ENCODE assay signal across 20 mouse cellular contexts in the genomic region with DNA sequence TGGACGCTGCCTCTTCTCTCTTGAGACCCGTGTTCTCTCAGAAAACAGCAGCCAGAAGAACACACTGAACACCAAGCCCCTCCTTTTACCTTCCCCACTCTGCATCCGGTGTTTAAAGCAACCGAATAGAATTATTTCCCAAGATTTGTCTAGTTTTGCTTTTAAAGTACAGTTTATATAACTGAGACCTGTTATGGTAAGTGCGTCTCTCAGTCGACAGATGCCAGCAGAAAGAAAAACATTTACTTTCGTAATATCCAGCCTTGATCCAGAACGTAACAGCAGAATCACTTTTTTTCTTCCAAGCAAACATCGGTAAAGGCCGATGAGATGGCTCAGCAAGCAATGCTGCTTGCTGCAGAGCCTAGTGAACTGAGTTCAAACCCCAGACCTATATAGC. TPM values are rescaled to one million over a fixed set of nuclear protein-coding genes. Genes with fewer than 3 reads are reported as not detected.
DNase-seq lines count a peak whose midpoint lies in the region; ATAC-seq and TF ChIP-seq lines count a peak whose summit lies in the region.
"Had no signal": no experiment of that assay in that cellular context is flagged by ENCODE, and none has a peak within 500 bp of the region (broad histone marks: within the 10 kb centered on the region; RNA-seq: fewer than 3 reads in every experiment).

No protein-coding gene starts in this region.

- WGBS in lung, embryonic 14.5 days = 43% methylated on average over 10 of the region's 10 CpGs
- 49% methylated on average over 10 of the region's 10 CpGs for WGBS in stomach, embryonic 16.5 days

- no peak for ATAC-seq in lung, embryonic 14.5 days (ENCODE audit: insufficient read depth)
- no peak for ATAC-seq in stomach, embryonic 16.5 days (ENCODE audit: insufficient read depth, low FRiP score)
- ATAC-seq: forebrain, embryonic 16.5 days; midbrain, embryonic 15.5 days had no signal

- no peak overlapping the region for H3K9ac ChIP-seq in lung, embryonic 14.5 days
- peak overlapping the region; percentile 17; the same call in 1 of the 2 replicates for H3K9ac ChIP-seq in stomach, embryonic 16.5 days (ENCODE audit: low read length)
- H3K9ac ChIP-seq: liver, embryonic 13.5 days; midbrain, embryonic 15.5 days had no signal

- 0 out of 2 replicates have a peak, but pooled peaks cover 13% of the 10 kb centered on the region for H3K36me3 ChIP-seq in lung, embryonic 14.5 days (ENCODE audit: insufficient read depth)
- no peaks in the 10 kb centered on the region for H3K36me3 ChIP-seq in stomach, embryonic 16.5 days (ENCODE audit: control insufficient read depth, insufficient read depth, low read length)
- H3K36me3 ChIP-seq: hindbrain, embryonic 10.5 days; midbrain, embryonic 15.5 days had no signal

- DNase-seq in gastrocnemius, adult 2 months = no peak
- DNase-seq in gastrocnemius, postnatal 36 days = no peak
- DNase-seq in lung, embryonic 14.5 days = no peak
- DNase-seq in lung, postnatal 10 days = no peak
- DNase-seq in fibroblast of lung, adult 2 months (ENCODE audit: low read depth) = peak; percentile 53
- no peak for DNase-seq in thymus, adult 18-20 months
- no peak for DNase-seq in yolk sac, embryonic 10.5 days (ENCODE audit: low spot score)
- DNase-seq: adrenal gland, adult 2 months; cerebellum, adult 11-12 months; cerebellum, postnatal 36 days; kidney, postnatal 14 days; liver, embryonic 13.5 days; retina, postnatal 1 day; thymus, postnatal 25 days had no signal

- intact Hi-C loops in gastrocnemius, adult 2 months (cut with DNase I) = no loop called here
- intact Hi-C loops in gastrocnemius, postnatal 36 days (cut with DNase I) = no loop called here

- no peak overlapping the region for H3K4me2 ChIP-seq in lung, embryonic 14.5 days
- no peak overlapping the region for H3K4me2 ChIP-seq in stomach, embryonic 16.5 days (ENCODE audit: low read depth, low read length)
- H3K4me2 ChIP-seq: liver, embryonic 13.5 days; midbrain, embryonic 15.5 days had no signal

- no peaks in the 10 kb centered on the region for H3K9me3 ChIP-seq in lung, embryonic 14.5 days (ENCODE audit: low read depth, low read length)
- no peaks in the 10 kb centered on the region for H3K9me3 ChIP-seq in stomach, embryonic 16.5 days (replicated peaks; ENCODE audit: control insufficient read depth, low read length)
- H3K9me3 ChIP-seq: hindbrain, embryonic 10.5 days; liver, embryonic 13.5 days; megakaryocyte, embryonic 14.5 days; midbrain, embryonic 15.5 days had no signal

- H3K27ac ChIP-seq in gastrocnemius, adult 2 months = peak overlapping the region; percentile 63
- 0 out of 2 replicates have a peak overlapping the region, but pooled peaks have one; percentile 6 for H3K27ac ChIP-seq in lung, embryonic 14.5 days (ENCODE audit: low read depth)
- peak overlapping the region; percentile 32; the same call in 1 of the 2 replicates for H3K27ac ChIP-seq in stomach, embryonic 16.5 days (ENCODE audit: low read length)
- H3K27ac ChIP-seq: hindbrain, embryonic 10.5 days; liver, embryonic 13.5 days; midbrain, embryonic 15.5 days had no signal

- no peaks in the 10 kb centered on the region for H3K27me3 ChIP-seq in lung, embryonic 14.5 days (ENCODE audit: insufficient read depth, low read length)
- H3K27me3 ChIP-seq in stomach, embryonic 16.5 days (ENCODE audit: control insufficient read depth, insufficient read depth, low read length) = no peaks in the 10 kb centered on the region
- H3K27me3 ChIP-seq: liver, embryonic 13.5 days; megakaryocyte, embryonic 14.5 days; midbrain, embryonic 15.5 days had no signal

- H3K4me1 ChIP-seq in lung, embryonic 14.5 days (ENCODE audit: insufficient read depth) = peaks cover 15% of the 10 kb centered on the region
- peaks cover 34% of the 10 kb centered on the region for H3K4me1 ChIP-seq in stomach, embryonic 16.5 days (ENCODE audit: control insufficient read depth, insufficient read depth, low read length)

- no peak overlapping the region for H3K4me3 ChIP-seq in gastrocnemius, adult 2 months
- H3K4me3 ChIP-seq in lung, embryonic 14.5 days (ENCODE audit: low read depth, low read length) = no peak overlapping the region
- H3K4me3 ChIP-seq in stomach, embryonic 16.5 days (replicated peaks; ENCODE audit: low read length) = no peak overlapping the region
- H3K4me3 ChIP-seq: erythroblast, embryonic 14.5 days; hindbrain, embryonic 10.5 days; liver, embryonic 13.5 days; megakaryocyte, embryonic 14.5 days; midbrain, embryonic 15.5 days had no signal

- no peak for TF ChIP-seq CTCF in gastrocnemius, adult 2 months (IDR thresholded peaks at IDR 0.05)
- TF ChIP-seq CTCF in lung, embryonic 14.5 days (IDR thresholded peaks at IDR 0.05; ENCODE audit: low read depth) = no peak

RNA-seq across cellular contexts. Expression of gene Vill, which starts 45.3 kb away (rescaled TPM):
- total RNA-seq in gastrocnemius, adult 2 months (2021) = under 1 TPM in 1 of 2 experiments, not detected in 1; 0.45 TPM
- total RNA-seq in gastrocnemius, postnatal 36 days (2021) = under 1 TPM; 0.18 to 0.81 TPM
- polyA plus RNA-seq in lung, embryonic 14.5 days (2014; fragmentation: Nextera tagmentation; extraction: Ambion mirVana) = 35.6 and 36.7 TPM in 2 replicates
- polyA plus RNA-seq in stomach, embryonic 16.5 days (2015; fragmentation: Nextera tagmentation; extraction: Ambion mirVana) = 43.0 and 52.7 TPM in 2 replicates
- polyA plus RNA-seq: erythroblast, embryonic 14.5 days had no signal

Comparison
In these comparisons a context has a peak if more than half of its experiments do, and no peak if none do; other contexts are left out.
1. H3K27ac ChIP-seq: peak in every context shown above with its lines; median percentile 63 in gastrocnemius, adult 2 months; 32 in stomach, embryonic 16.5 days; 6 in lung, embryonic 14.5 days.